Mouse (Mus musculus): ENCODE data around the gene Batf.

DNA sequence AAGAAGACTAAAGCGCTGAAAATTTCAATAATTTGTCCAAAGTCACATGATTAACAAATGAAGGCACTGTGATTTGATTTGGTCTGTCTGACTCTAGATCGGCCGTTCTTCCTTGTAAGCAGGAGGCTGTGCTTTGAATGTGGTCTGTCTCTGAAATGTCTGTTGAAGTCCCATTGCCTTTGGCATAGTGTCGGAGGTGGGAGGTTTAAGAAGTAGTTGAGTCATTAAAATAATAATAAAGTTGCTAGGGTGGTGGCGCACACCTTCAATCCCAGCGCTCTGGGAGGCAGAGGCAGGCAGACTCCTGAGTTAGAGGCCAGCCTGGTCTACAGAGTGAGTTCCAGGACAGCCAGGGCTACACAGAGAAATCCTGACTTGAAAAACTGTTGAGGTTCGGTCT, 19.4 kb upstream of the Batf start:
- TF ChIP-seq E2F4 (IDR thresholded peaks at IDR 0.05; ENCODE audit: insufficient read depth) (no peak), POLR2A (IDR thresholded peaks at IDR 0.05; ENCODE audit: insufficient read length, low read depth) (no peak), CEBPB (IDR thresholded peaks at IDR 0.05; ENCODE audit: insufficient read depth, poor library complexity, severe bottlenecking) (no peak), MAX (IDR thresholded peaks at IDR 0.05; ENCODE audit: low read depth) (no peak), SRF (IDR thresholded peaks at IDR 0.05; ENCODE audit: control insufficient read depth, insufficient read length, low read depth) (no peak), MYOG (IDR thresholded peaks at IDR 0.05; ENCODE audit: control insufficient read depth in 1 of 3, insufficient read depth in 1 of 3, insufficient read length in 2 of 3, low read depth in 2 of 3) (no peak), POLR2AphosphoS2 (IDR thresholded peaks at IDR 0.05; ENCODE audit: insufficient read length, low read depth) (no peak), REST (IDR thresholded peaks at IDR 0.05; ENCODE audit: insufficient read depth, insufficient read length) (no peak), TCF12 (IDR thresholded peaks at IDR 0.05; ENCODE audit: insufficient read depth, poor library complexity, severe bottlenecking) (no peak), USF1 (IDR thresholded peaks at IDR 0.05; ENCODE audit: low read depth) (no peak)
